Mouse (Mus musculus): ENCODE results near the gene Gm5926. TPM values are rescaled to one million over a fixed set of nuclear protein-coding genes. Genes with fewer than 3 reads are reported as not detected.
"Not testable (repeated sequence)": the region's sequence is repeated elsewhere in the genome, so short reads cannot be mapped to it uniquely, and the experiment has no call there.

Gm5926 gene
- polyA plus RNA-seq (2012; rRNA removed) = not detected in 2 replicates

DNA sequence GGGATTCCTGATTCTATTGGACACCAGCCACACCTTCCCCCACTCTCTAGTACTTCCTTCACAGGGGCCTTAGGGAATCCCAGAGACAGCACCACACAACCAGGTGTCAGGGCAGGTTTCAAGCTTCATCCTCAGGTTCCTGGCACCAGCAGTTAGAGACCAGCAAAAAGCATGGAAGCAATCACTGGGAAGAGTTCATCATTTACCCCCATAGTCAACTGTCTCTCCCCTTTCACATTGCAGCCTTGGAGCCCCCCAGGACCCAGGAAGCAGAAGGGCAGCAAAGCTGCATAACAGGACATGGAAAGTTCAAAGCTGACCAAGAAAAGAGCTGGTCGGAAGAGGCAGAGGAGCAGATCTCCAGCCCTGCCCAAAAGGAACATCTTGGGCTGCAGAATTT, at the start of gene Gm5926:
Gene Gm5926 (plus strand): TSS at position 301 of the 400 bp plus-strand sequence.
- DNase-seq (ENCODE audit: low read depth) = not testable (repeated sequence)

DNA sequence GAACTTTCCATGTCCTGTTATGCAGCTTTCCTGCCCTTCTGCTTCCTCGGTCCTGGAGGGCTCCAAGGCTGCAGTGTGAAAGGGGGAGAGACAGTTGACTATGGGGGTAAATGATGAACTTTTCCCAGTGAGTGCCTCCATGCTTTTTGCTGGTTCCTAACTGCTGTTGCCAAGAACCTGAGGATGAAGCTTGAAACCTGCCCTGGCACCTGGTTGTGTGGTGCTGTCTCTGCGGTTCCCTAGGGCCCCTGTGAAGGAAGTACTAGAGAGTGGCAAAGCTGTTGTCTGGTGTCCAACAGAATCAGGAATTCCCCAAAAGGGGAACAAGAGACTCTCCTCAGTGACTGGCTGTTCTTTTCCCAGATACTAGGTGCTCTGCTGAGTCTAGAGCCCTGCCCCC, 49.5 kb upstream of the Gm5926 start:
- DNase-seq (ENCODE audit: low read depth) = not testable (repeated sequence)

DNA sequence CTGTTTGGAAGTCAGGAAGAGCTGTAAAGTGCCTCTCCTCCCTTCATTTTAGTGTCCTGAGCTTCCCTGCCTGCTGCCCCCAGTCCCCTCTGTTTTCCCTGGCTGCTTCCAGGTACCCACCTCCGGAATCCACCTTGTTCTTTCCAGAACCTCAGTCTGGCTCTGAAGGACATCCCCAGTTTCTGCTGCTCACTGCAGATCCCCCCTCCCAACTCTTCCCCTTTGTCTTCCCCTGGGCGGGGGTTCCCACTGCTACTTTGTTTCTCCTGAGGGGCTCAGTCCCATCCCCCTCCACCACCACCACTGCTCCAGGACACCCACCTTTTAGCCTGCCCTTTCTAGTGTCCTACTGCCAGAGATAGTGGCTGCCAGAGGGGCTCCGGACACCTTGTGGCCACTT, 49.1 kb upstream of the Gm5926 start:
- DNase-seq (ENCODE audit: low read depth) = not testable (repeated sequence)

Other genes with a start within 250 kb of the Gm5926 start
- gene Btbd35f1, start 90.7 kb upstream of the Gm5926 start, polyA plus RNA-seq (2012; rRNA removed) = not detected in 2 replicates
- not detected in 2 replicates for gene Btbd35f21, start 75.4 kb downstream of the Gm5926 start, polyA plus RNA-seq (2012; rRNA removed)
- not detected in 2 replicates for gene Btbd35f30, start 243.9 kb downstream of the Gm5926 start, polyA plus RNA-seq (2012; rRNA removed)

Data from gonadal fat pad, adult 2 months (tissue).